Mouse (Mus musculus) granulocyte monocyte progenitor cell, adult 5-6 weeks (primary cell): Measurements from ENCODE around the gene Lyg1. TPM values are rescaled to one million over a fixed set of nuclear protein-coding genes. Genes with fewer than 3 reads are reported as not detected.

Source experiments
- ATAC-seq: replicated peaks from 2 replicates; pipeline ENCODE4 v1.8.0; 2016; ENCODE audit warnings: mild to moderate bottlenecking, moderate TSS enrichment, inconsistent platforms; ENCODE audit not compliant: poor library complexity, severe bottlenecking
- total RNA-seq, 2 experiments: library from RNA; stranded (forward) in 1 of 2; stranded (reverse) in 1 of 2; fragments of 200-712, 200-1000 nt in 1 of 2; fragments of >200 nt in 1 of 2; fragmentation: Nextera tagmentation in 1 of 2; gene quantifications; 2 replicates each; pipeline ENCODE4 v1.2.3; 2014 to 2017

Lyg1 gene
- total RNA-seq, 2 experiments from 2014 or later, result not detected

DNA sequence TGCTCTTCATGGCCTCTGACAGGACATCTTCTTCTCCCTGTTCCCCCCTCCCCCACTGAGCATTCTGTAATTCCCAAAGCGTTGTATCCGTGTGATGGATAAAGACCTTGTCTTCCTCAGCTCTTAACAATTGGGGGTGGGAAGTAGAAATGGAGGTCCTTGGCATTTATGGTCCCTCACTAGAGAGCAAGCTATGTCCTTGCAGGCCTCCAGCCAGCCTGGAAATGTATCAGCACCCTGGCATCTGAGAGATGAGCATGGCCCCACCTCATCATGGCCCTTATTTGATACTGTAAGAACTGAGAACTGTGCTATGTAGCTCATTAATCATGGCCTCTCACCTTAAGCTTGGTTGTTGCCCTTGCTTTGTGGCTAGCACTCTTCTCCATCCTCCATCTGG is 2.3 kb downstream of the Lyg1 start:
- no peak for ATAC-seq

- ATAC-seq, result no peak
Observed at GRCm38 (mm10) chr1:37954786-37955185, 2.8 kb downstream of the Lyg1 start.

DNA sequence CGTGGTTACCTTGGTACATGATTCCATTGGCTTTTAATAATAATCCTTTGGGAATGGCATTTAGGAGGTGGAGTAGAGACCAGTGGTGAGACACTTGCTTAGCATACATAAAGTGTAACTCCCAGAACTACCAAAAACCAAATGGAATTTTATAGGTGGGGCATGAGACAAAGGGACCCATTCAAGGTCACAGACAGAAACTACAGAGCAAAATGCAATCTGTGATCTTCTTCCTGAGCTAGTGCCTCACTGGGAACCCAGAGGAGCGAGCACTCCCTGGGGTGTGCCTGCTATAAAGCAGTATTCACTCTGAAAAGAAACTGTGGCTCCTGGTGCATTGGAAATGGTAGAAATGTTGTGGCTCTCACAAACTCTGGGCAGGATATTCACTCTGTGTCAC is 8.7 kb downstream of the Lyg1 start:
- no peak for ATAC-seq

GRCm38 (mm10) chr1:37931806-37932205 is 25.8 kb downstream of the Lyg1 start:
- no peak for ATAC-seq

- no peak for ATAC-seq
Observed at GRCm38 (mm10) chr1:37925971-37926370, 31.6 kb downstream of the Lyg1 start.

- no peak for ATAC-seq
Observed at GRCm38 (mm10) chr1:37922536-37922935, 35.0 kb downstream of the Lyg1 start.

GRCm38 (mm10) chr1:37918096-37918495 is 39.5 kb downstream of the Lyg1 start:
- no peak for ATAC-seq

- ATAC-seq, result no peak
Observed at GRCm38 (mm10) chr1:37917666-37918065, 39.9 kb downstream of the Lyg1 start.

GRCm38 (mm10) chr1:37916393-37916792 is 41.2 kb downstream of the Lyg1 start, which contains the start of gene Lyg2:
TSS of gene Lyg2 (minus strand) at chr1:37916493.
- no peak for ATAC-seq

GRCm38 (mm10) chr1:37912751-37913150 is 44.8 kb downstream of the Lyg1 start:
- ATAC-seq, result no peak

GRCm38 (mm10) chr1:37903178-37903577 is 54.4 kb downstream of the Lyg1 start:
- peak; percentile 77 for ATAC-seq

GRCm38 (mm10) chr1:37900288-37900687 is 57.3 kb downstream of the Lyg1 start:
- no peak for ATAC-seq

GRCm38 (mm10) chr1:37899816-37900215 is 57.7 kb downstream of the Lyg1 start:
- ATAC-seq, result no peak

Other genes starting within 250 kb of the Lyg1 start
- not detected in 2 replicates for gene 2010300C02Rik, start 237.7 kb downstream of the Lyg1 start, total RNA-seq (2014; fragmentation: Nextera tagmentation)
- gene 2010300C02Rik, start 237.7 kb downstream of the Lyg1 start, total RNA-seq (2017), result 0.13 TPM in 1 of 2 replicates, not detected in the other
- 5.7 TPM in 2 replicates for gene Tsga10, start 91.3 kb downstream of the Lyg1 start, total RNA-seq (2014; fragmentation: Nextera tagmentation)
- gene Tsga10, start 91.3 kb downstream of the Lyg1 start, total RNA-seq (2017), result 8.1 and 8.2 TPM in 2 replicates
- gene Lipt1, start 86.0 kb downstream of the Lyg1 start, total RNA-seq (2014; fragmentation: Nextera tagmentation), result 6.0 and 6.8 TPM in 2 replicates
- 4.0 and 5.3 TPM in 2 replicates for gene Lipt1, start 86.0 kb downstream of the Lyg1 start, total RNA-seq (2017)
- gene Mitd1, start 67.3 kb downstream of the Lyg1 start, total RNA-seq (2014; fragmentation: Nextera tagmentation), result 17.2 and 32.3 TPM in 2 replicates
- 24.0 and 39.4 TPM in 2 replicates for gene Mitd1, start 67.3 kb downstream of the Lyg1 start, total RNA-seq (2017)
- 213 and 226 TPM in 2 replicates for gene Mrpl30, start 67.3 kb downstream of the Lyg1 start, total RNA-seq (2014; fragmentation: Nextera tagmentation)
- gene Mrpl30, start 67.3 kb downstream of the Lyg1 start, total RNA-seq (2017), result 145 and 266 TPM in 2 replicates
- not detected in 2 replicates for gene Lyg2, start 41.3 kb downstream of the Lyg1 start, total RNA-seq (2014; fragmentation: Nextera tagmentation)
- not detected in 2 replicates for gene Lyg2, start 41.3 kb downstream of the Lyg1 start, total RNA-seq (2017)
- 40.1 and 47.1 TPM in 2 replicates for gene Txndc9, start 40.1 kb upstream of the Lyg1 start, total RNA-seq (2014; fragmentation: Nextera tagmentation)
- gene Txndc9, start 40.1 kb upstream of the Lyg1 start, total RNA-seq (2017), result 49.6 and 51.8 TPM in 2 replicates
- 41.1 and 73.3 TPM in 2 replicates for gene Eif5b, start 40.3 kb upstream of the Lyg1 start, total RNA-seq (2014; fragmentation: Nextera tagmentation)
- 22.8 and 33.5 TPM in 2 replicates for gene Eif5b, start 40.3 kb upstream of the Lyg1 start, total RNA-seq (2017)
- gene Rev1, start 172.0 kb upstream of the Lyg1 start, total RNA-seq (2014; fragmentation: Nextera tagmentation), result 34.0 and 35.4 TPM in 2 replicates
- 41.4 and 52.3 TPM in 2 replicates for gene Rev1, start 172.0 kb upstream of the Lyg1 start, total RNA-seq (2017)